Mouse (Mus musculus) embryonic facial prominence, embryonic 10.5 days (tissue): ENCODE data around the gene Polr2h. TPM values are rescaled to one million over a fixed set of nuclear protein-coding genes. Genes with fewer than 3 reads are reported as not detected.

Source experiments
- DNase-seq: peaks from one replicate; pipeline ENCODE4 v3.0.0-alpha.2; 2017; ENCODE audit warnings: low spot score
- H3K27ac ChIP-seq: fragments of 300-500 bp; sonication (generic); replicated peaks from 2 replicates; pipeline ENCODE4 v1.5.1; 2016; ENCODE audit warnings: mild to moderate bottlenecking
- H3K27me3 ChIP-seq: fragments of 300-500 bp; sonication (generic); replicated peaks from 2 replicates; pipeline ENCODE4 v1.6.1; 2016; ENCODE audit warnings: low read depth, mild to moderate bottlenecking; ENCODE audit not compliant: poor library complexity, severe bottlenecking
- H3K36me3 ChIP-seq: fragments of 300-500 bp; sonication (generic); replicated peaks from 2 replicates; pipeline ENCODE4 v1.6.1; 2016; ENCODE audit warnings: mild to moderate bottlenecking, moderate library complexity
- H3K4me1 ChIP-seq: fragments of 300-500 bp; sonication (generic); 2 replicates; pipeline ENCODE4 v1.6.1; 2016
- H3K4me3 ChIP-seq: fragments of 300-500 bp; sonication (generic); 2 replicates; pipeline ENCODE4 v1.5.1; 2016; ENCODE audit warnings: mild to moderate bottlenecking, moderate library complexity
- H3K9me3 ChIP-seq: fragments of 300-500 bp; sonication (generic); 2 replicates; pipeline ENCODE4 v1.6.1; 2016; ENCODE audit warnings: mild to moderate bottlenecking
- WGBS: fragments of 180-500 bp; shearing (Covaris S2); methylation state at CpG from one replicate; pipeline ENCODE4 v1.1.7; 2016; 5-methylcytosine and 5-hydroxymethylcytosine counted together
- polyA plus RNA-seq: library from polyadenylated mRNA; unstranded; fragments of >200 nt; fragmentation: Nextera tagmentation; extraction: Ambion mirVana; gene quantifications from 2 replicates; pipeline ENCODE4 v1.2.1, GENCODE M21; 2016

Gene Polr2h
- polyA plus RNA-seq, 1 experiment from 2014 or later, result 153 TPM

GRCm38 (mm10) chr16:20691617-20692016, 25.8 kb upstream of the Polr2h start:
- Histone ChIP-seq H3K36me3 (peaks cover 62% of the 10 kb centered on the region), H3K9me3 (no peaks in the 10 kb centered on the region), H3K4me3 (no peak overlapping the region), H3K4me1 (peaks cover 39% of the 10 kb centered on the region), H3K27me3 (peaks cover 26% of the 10 kb centered on the region), H3K27ac (no peak overlapping the region)
- 83% methylated on average over 1 of the region's 1 CpGs for WGBS
- no peak for DNase-seq

GRCm38 (mm10) chr16:20692241-20692965, 25.1 kb upstream of the Polr2h start:
- Histone ChIP-seq H3K27ac (no peak overlapping the region), H3K36me3 (peaks cover 54% of the 10 kb centered on the region)

GRCm38 (mm10) chr16:20693111-20693701, 24.3 kb upstream of the Polr2h start, which contains the start of gene Fam131a:
TSS of gene Fam131a (plus strand) at chr16:20693241.
- DNase-seq, result peak; percentile 96
- H3K9me3 ChIP-seq, result no peaks in the 10 kb centered on the region
- peaks cover 41% of the 10 kb centered on the region for H3K27me3 ChIP-seq
- H3K36me3 ChIP-seq, result peaks cover 46% of the 10 kb centered on the region
- H3K4me3 ChIP-seq, result peak within 1 kb of the TSS; percentile 74
- peaks cover 41% of the 10 kb centered on the region for H3K4me1 ChIP-seq
- under 1% methylated on average over 37 of the region's 37 CpGs for WGBS
- H3K27ac ChIP-seq, result peak within 1 kb of the TSS; percentile 84

More at GRCm38 (mm10) chr16:20692241-20692965, 25.1 kb upstream of the Polr2h start:
- 48% methylated on average over 16 of the region's 16 CpGs for WGBS
- peaks cover 33% of the 10 kb centered on the region for H3K27me3 ChIP-seq
- H3K4me1 ChIP-seq, result peaks cover 41% of the 10 kb centered on the region
- no peaks in the 10 kb centered on the region for H3K9me3 ChIP-seq
- peak overlapping the region; percentile 74 for H3K4me3 ChIP-seq
- DNase-seq, result peak; percentile 36

GRCm38 (mm10) chr16:20694781-20695180, 22.7 kb upstream of the Polr2h start:
- Histone ChIP-seq H3K36me3 (peaks cover 30% of the 10 kb centered on the region), H3K27me3 (peaks cover 46% of the 10 kb centered on the region), H3K4me3 (no peak overlapping the region), H3K27ac (no peak overlapping the region), H3K4me1 (peaks cover 41% of the 10 kb centered on the region), H3K9me3 (no peaks in the 10 kb centered on the region)
- DNase-seq, result no peak
- WGBS, result 83% methylated on average over 8 of the region's 8 CpGs

- Histone ChIP-seq H3K27ac (peak overlapping the region; percentile 74), H3K4me1 (peaks cover 48% of the 10 kb centered on the region)
- 5% methylated on average over 46 of the region's 46 CpGs for WGBS
Measured at GRCm38 (mm10) chr16:20695622-20696323, 21.7 kb upstream of the Polr2h start.

GRCm38 (mm10) chr16:20699266-20699665, 18.2 kb upstream of the Polr2h start:
- Histone ChIP-seq H3K27me3 (peaks cover 43% of the 10 kb centered on the region), H3K4me1 (peaks cover 49% of the 10 kb centered on the region), H3K4me3 (no peak overlapping the region), H3K27ac (no peak overlapping the region), H3K9me3 (no peaks in the 10 kb centered on the region), H3K36me3 (peaks cover 14% of the 10 kb centered on the region)
- WGBS, result 79% methylated on average over 5 of the region's 5 CpGs
- no peak for DNase-seq

More at GRCm38 (mm10) chr16:20695622-20696323, 21.7 kb upstream of the Polr2h start:
- DNase-seq, result peak; percentile 83
- no peaks in the 10 kb centered on the region for H3K9me3 ChIP-seq
- peak overlapping the region; percentile 61 for H3K4me3 ChIP-seq
- H3K36me3 ChIP-seq, result peaks cover 20% of the 10 kb centered on the region
- peaks cover 46% of the 10 kb centered on the region for H3K27me3 ChIP-seq

- peak overlapping the region; percentile 35 for H3K27ac ChIP-seq
- H3K36me3 ChIP-seq, result peaks cover 21% of the 10 kb centered on the region
- no peak for DNase-seq
- 33% methylated on average over 5 of the region's 5 CpGs for WGBS
- H3K27me3 ChIP-seq, result peaks cover 36% of the 10 kb centered on the region
- H3K9me3 ChIP-seq, result no peaks in the 10 kb centered on the region
- peaks cover 48% of the 10 kb centered on the region for H3K4me1 ChIP-seq
- H3K4me3 ChIP-seq, result no peak overlapping the region
Measured at GRCm38 (mm10) chr16:20700036-20700435, 17.4 kb upstream of the Polr2h start.

- no peak for DNase-seq
- H3K36me3 ChIP-seq, result peaks cover 34% of the 10 kb centered on the region
- H3K4me1 ChIP-seq, result peaks cover 35% of the 10 kb centered on the region
- 47% methylated on average over 7 of the region's 7 CpGs for WGBS
- H3K27me3 ChIP-seq, result peaks cover 23% of the 10 kb centered on the region
- peak overlapping the region; percentile 77 for H3K27ac ChIP-seq
- no peaks in the 10 kb centered on the region for H3K9me3 ChIP-seq
- peak overlapping the region; percentile 21 for H3K4me3 ChIP-seq
Measured at GRCm38 (mm10) chr16:20701316-20701715, 16.1 kb upstream of the Polr2h start.

GRCm38 (mm10) chr16:20701729-20702521, 15.5 kb upstream of the Polr2h start:
- peak; percentile 60 for DNase-seq
- peaks cover 17% of the 10 kb centered on the region; the same call in 1 of the 2 replicates for H3K27me3 ChIP-seq
- H3K9me3 ChIP-seq, result no peaks in the 10 kb centered on the region
- peaks cover 30% of the 10 kb centered on the region for H3K4me1 ChIP-seq
- peak overlapping the region; percentile 77 for H3K27ac ChIP-seq
- H3K36me3 ChIP-seq, result peaks cover 40% of the 10 kb centered on the region
- peak overlapping the region; percentile 21 for H3K4me3 ChIP-seq
- 12% methylated on average over 12 of the region's 12 CpGs for WGBS

GRCm38 (mm10) chr16:20702522-20702893, 15.0 kb upstream of the Polr2h start:
- H3K4me1 ChIP-seq, result peaks cover 30% of the 10 kb centered on the region
- H3K4me3 ChIP-seq, result peak overlapping the region; percentile 21

GRCm38 (mm10) chr16:20703071-20703470, 14.4 kb upstream of the Polr2h start:
- no peak overlapping the region for H3K4me3 ChIP-seq
- WGBS, result 91% methylated on average over 10 of the region's 10 CpGs
- H3K36me3 ChIP-seq, result peaks cover 52% of the 10 kb centered on the region
- no peak overlapping the region for H3K27ac ChIP-seq
- H3K27me3 ChIP-seq, result peaks cover 6% of the 10 kb centered on the region; the same call in 1 of the 2 replicates
- DNase-seq, result no peak
- peaks cover 30% of the 10 kb centered on the region for H3K4me1 ChIP-seq
- H3K9me3 ChIP-seq, result no peaks in the 10 kb centered on the region

More at GRCm38 (mm10) chr16:20702522-20702893, 15.0 kb upstream of the Polr2h start:
- H3K36me3 ChIP-seq, result peaks cover 46% of the 10 kb centered on the region
- H3K9me3 ChIP-seq, result no peaks in the 10 kb centered on the region
- peak overlapping the region; percentile 77 for H3K27ac ChIP-seq
- DNase-seq, result peak; percentile 85
- H3K27me3 ChIP-seq, result peaks cover 12% of the 10 kb centered on the region; the same call in 1 of the 2 replicates
- 5% methylated on average over 8 of the region's 8 CpGs for WGBS
